Mouse (Mus musculus): ENCODE measurements around the gene Rnf150.

DNA sequence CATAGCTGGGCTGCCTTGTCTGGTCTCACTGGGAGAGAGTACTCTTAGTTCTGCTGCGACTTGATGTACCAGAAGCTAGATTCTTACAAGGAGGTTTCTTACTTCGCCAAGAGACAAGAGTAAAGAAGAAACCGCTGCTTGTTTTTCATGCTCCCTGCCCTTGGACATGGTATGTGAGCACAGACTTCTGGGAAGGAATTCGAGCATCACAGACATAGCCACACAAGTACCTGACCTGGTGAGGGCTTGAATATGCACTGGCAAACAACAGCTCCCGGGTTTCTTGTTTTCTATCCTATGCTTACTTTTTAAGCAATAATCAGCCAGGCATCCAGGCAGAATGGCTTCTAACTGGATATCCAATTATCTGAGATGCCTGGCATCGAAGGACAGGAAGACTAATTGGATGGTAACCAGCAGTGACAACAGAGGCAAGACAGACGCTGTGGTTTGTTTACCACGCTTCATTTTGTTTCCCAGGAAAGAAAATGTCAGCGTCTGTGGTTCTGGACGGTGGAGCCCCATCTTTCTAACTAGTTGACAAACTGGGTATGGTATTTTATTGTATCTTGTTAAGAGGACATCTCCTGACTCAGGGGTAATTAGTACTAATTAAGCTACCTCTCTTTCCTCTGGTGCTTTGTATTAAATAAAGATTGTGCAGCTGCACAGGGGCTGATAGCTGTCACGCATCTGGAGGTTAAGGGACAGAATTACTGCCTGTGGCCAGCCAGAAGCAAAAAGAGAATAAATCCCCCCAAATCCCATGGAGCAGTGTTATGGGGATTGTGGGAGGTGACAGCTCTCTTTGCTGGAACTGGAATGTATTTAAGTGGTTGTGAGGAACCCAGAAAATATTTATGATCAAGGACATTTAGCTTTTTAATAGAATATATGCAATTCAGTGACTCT, 36.8 kb upstream of the Rnf150 start:
- TF ChIP-seq ZMIZ1 (IDR thresholded peaks at IDR 0.05; ENCODE audit: low read depth, low read length) (no peak), POLR2A (IDR thresholded peaks at IDR 0.05; ENCODE audit: low read depth, low read length) (no peak), CTCF (conservative IDR thresholded peaks at IDR 0.05 in 1 of 2, IDR thresholded peaks at IDR 0.05 in 1 of 2; ENCODE audit: low read depth in 2 of 2, low read length in 2 of 2) (no peak), USF1 (IDR thresholded peaks at IDR 0.05; ENCODE audit: low read depth, low read length) (no peak), ETS1 (conservative IDR thresholded peaks at IDR 0.05; ENCODE audit: low read depth, low read length) (no peak), USF2 (conservative IDR thresholded peaks at IDR 0.05; ENCODE audit: low read depth, low read length) (no peak), POLR2AphosphoS2 (IDR thresholded peaks at IDR 0.05; ENCODE audit: low read depth, low read length) (no peak), EP300 (IDR thresholded peaks at IDR 0.05; ENCODE audit: low read length) (no peak), ELF1 (IDR thresholded peaks at IDR 0.05; ENCODE audit: low read depth, low read length) (no peak), MAX (IDR thresholded peaks at IDR 0.05; ENCODE audit: low read length) (no peak), RAD21 (IDR thresholded peaks at IDR 0.05; ENCODE audit: low read depth, low read length) (no peak), TCF12 (IDR thresholded peaks at IDR 0.05; ENCODE audit: low read depth, low read length) (no peak), KAT2A (IDR thresholded peaks at IDR 0.05; ENCODE audit: insufficient replicate concordance, low read length) (no peak)

Data from CH12.LX (cell line).